Mouse (Mus musculus): ENCODE data around the gene Msh5. TPM values are rescaled to one million over a fixed set of nuclear protein-coding genes. Genes with fewer than 3 reads are reported as not detected.

Gene Msh5
- polyA plus RNA-seq, 1 experiment from 2014 or later, result 4.6 TPM

- H3K4me2 ChIP-seq, result peak overlapping the region; percentile 85
- H3K4me3 ChIP-seq (ENCODE audit: low read depth, low read length), result peak overlapping the region; percentile 92
- H3K9ac ChIP-seq (ENCODE audit: low read depth, low read length), result peak overlapping the region; percentile 95
- H3K9me3 ChIP-seq (replicated peaks; ENCODE audit: control insufficient read depth, low read length), result no peaks in the 10 kb centered on the region
- peak; percentile 72 for ATAC-seq (replicated peaks; ENCODE audit: insufficient number of reproducible peaks, low FRiP score, low TSS enrichment)
- under 1% methylated on average over 21 of the region's 21 CpGs for WGBS (ENCODE audit: insufficient replicate concordance)
- peak overlapping the region; percentile 99 for H3K27ac ChIP-seq (ENCODE audit: low read depth, low read length)
- H3K36me3 ChIP-seq (ENCODE audit: control insufficient read depth, insufficient read depth, low read length), result peaks cover 27% of the 10 kb centered on the region
- peaks cover 32% of the 10 kb centered on the region for H3K4me1 ChIP-seq (ENCODE audit: control insufficient read depth, insufficient read depth, low read length)
- no peaks in the 10 kb centered on the region for H3K27me3 ChIP-seq (ENCODE audit: control insufficient read depth, insufficient read depth, low read length)
Measured at GRCm38 (mm10) chr17:35051156-35052086, 4.9 kb upstream of the Msh5 start.

- Histone ChIP-seq H3K27me3 (ENCODE audit: control insufficient read depth, insufficient read depth, low read length) (no peaks in the 10 kb centered on the region), H3K4me2 (peak overlapping the region; percentile 85), H3K4me1 (ENCODE audit: control insufficient read depth, insufficient read depth, low read length) (peaks cover 34% of the 10 kb centered on the region), H3K27ac (ENCODE audit: low read depth, low read length) (peak overlapping the region; percentile 99), H3K36me3 (ENCODE audit: control insufficient read depth, insufficient read depth, low read length) (peaks cover 18% of the 10 kb centered on the region), H3K4me3 (ENCODE audit: low read depth, low read length) (peak overlapping the region; percentile 92), H3K9me3 (replicated peaks; ENCODE audit: control insufficient read depth, low read length) (no peaks in the 10 kb centered on the region), H3K9ac (ENCODE audit: low read depth, low read length) (peak overlapping the region; percentile 95)
- ATAC-seq (replicated peaks; ENCODE audit: insufficient number of reproducible peaks, low FRiP score, low TSS enrichment), result peak; percentile 19; the same call in 1 of the 2 replicates
- WGBS (ENCODE audit: insufficient replicate concordance), result under 1% methylated on average over 27 of the region's 27 CpGs
Measured at GRCm38 (mm10) chr17:35050126-35050750, 3.7 kb upstream of the Msh5 start.

DNA sequence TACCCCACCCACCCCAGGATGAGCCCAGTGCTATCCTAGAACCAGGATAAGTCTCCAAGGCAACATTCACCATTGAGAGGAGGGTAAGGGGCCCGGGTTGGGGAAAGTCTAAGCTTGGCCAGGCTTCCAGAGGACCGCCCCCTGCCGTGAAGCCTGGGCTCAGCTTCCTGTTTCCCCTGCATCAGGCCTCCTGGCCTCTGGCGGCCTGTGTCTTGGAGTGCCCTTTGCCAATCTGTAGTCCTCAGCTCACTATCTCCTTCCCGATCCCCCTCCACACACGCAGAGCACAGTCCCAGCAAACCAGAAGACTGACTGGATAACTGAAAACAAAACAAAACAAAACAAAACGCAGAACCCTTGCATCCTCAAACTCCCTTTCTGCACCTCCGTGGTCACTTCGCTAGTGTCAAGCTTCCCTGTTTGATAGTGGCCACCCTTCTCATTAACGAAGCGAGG lies 3.0 kb upstream of the Msh5 start, which contains the start of gene Clic1:
Clic1 (plus strand) TSS at position 406 of the 456 bp plus-strand sequence.
- no peaks in the 10 kb centered on the region for H3K27me3 ChIP-seq (ENCODE audit: control insufficient read depth, insufficient read depth, low read length)
- peaks cover 41% of the 10 kb centered on the region for H3K4me1 ChIP-seq (ENCODE audit: control insufficient read depth, insufficient read depth, low read length)
- H3K4me2 ChIP-seq, result peak within 1 kb of the TSS; percentile 85
- H3K36me3 ChIP-seq (ENCODE audit: control insufficient read depth, insufficient read depth, low read length), result peaks cover 18% of the 10 kb centered on the region
- H3K9me3 ChIP-seq (replicated peaks; ENCODE audit: control insufficient read depth, low read length), result no peaks in the 10 kb centered on the region
- ATAC-seq (replicated peaks; ENCODE audit: insufficient number of reproducible peaks, low FRiP score, low TSS enrichment), result peak; percentile 12; the same call in 1 of the 2 replicates
- peak within 1 kb of the TSS; percentile 95 for H3K9ac ChIP-seq (ENCODE audit: low read depth, low read length)
- WGBS (ENCODE audit: insufficient replicate concordance), result 1% methylated on average over 11 of the region's 11 CpGs
- H3K4me3 ChIP-seq (ENCODE audit: low read depth, low read length), result peak within 1 kb of the TSS; percentile 92
- H3K27ac ChIP-seq (ENCODE audit: low read depth, low read length), result peak within 1 kb of the TSS; percentile 99

DNA sequence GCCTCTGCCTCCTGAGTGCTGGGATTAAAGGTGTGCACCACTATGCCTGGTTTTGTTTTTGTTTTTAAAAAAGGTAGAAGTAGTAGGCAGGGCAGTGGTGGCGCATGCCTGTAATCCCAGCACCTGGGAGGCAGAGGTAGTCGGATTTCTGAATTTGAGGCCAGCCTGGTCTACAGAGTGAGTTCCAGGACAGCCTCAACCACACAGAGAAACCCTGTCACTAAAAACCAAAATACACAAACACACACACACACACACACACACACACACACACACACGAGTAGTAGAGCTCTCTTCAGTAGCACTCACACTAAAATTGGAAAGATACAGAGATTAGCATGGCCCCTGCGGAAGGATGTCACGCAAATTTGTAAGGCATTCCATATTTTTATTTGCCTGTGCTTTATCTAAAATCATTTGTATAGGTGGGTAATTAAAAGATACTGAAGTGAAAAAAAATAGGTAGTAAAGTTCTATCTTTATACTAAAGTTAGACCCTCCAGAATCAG lies 2.4 kb upstream of the Msh5 start:
- ATAC-seq (replicated peaks; ENCODE audit: insufficient number of reproducible peaks, low FRiP score, low TSS enrichment), result no peak
- Histone ChIP-seq H3K27me3 (ENCODE audit: control insufficient read depth, insufficient read depth, low read length) (no peaks in the 10 kb centered on the region), H3K9ac (ENCODE audit: low read depth, low read length) (no peak overlapping the region; the same call in 1 of the 2 replicates), H3K9me3 (replicated peaks; ENCODE audit: control insufficient read depth, low read length) (no peaks in the 10 kb centered on the region), H3K4me2 (peak overlapping the region; percentile 85), H3K36me3 (ENCODE audit: control insufficient read depth, insufficient read depth, low read length) (peaks cover 13% of the 10 kb centered on the region), H3K4me3 (ENCODE audit: low read depth, low read length) (peak overlapping the region; percentile 92; the same call in 1 of the 2 replicates), H3K4me1 (ENCODE audit: control insufficient read depth, insufficient read depth, low read length) (peaks cover 46% of the 10 kb centered on the region), H3K27ac (ENCODE audit: low read depth, low read length) (peak overlapping the region; percentile 99)
- WGBS (ENCODE audit: insufficient replicate concordance), result 67% methylated on average over 5 of the region's 5 CpGs

DNA sequence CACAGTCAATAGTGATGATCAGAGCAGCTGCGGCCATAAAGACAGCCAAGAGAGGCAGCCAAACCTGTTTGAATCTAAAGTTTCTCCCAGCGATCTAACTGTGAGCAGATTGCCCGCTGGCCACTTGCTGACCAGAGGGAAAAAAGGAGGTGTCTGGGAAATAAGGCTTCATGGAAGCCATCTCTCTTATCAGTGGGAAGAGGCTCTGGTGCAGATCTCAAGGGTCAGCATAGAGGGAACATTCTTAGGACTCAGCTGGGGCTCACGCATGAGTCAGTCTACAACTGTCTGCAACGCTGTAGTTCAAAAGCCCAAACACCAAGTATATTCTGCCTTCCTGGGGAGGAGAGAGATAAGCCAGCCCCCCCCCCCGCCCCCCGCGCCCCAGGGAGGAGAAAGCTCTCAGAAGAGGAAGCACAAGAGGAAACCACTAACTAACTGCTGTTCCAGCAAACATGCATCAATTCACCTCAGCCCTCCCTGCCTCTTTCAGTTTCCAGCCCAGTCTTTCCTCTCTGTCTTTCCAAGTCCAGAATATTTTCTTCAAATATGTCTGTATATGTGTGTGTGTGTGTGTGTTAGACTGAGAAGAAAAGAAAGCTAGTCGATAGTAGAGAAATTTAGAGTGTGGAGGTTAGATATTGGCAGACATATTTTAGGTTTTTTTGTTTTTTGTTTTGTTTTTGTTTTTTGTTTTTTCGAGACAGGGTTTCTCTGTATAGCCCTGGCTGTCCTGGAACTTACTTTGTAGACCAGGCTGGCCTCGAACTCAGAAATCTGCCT lies 1.8 kb upstream of the Msh5 start:
- Histone ChIP-seq H3K27me3 (ENCODE audit: control insufficient read depth, insufficient read depth, low read length) (no peaks in the 10 kb centered on the region), H3K4me1 (ENCODE audit: control insufficient read depth, insufficient read depth, low read length) (peaks cover 47% of the 10 kb centered on the region), H3K36me3 (ENCODE audit: control insufficient read depth, insufficient read depth, low read length) (peaks cover 9% of the 10 kb centered on the region), H3K27ac (ENCODE audit: low read depth, low read length) (peak overlapping the region; percentile 99), H3K4me3 (ENCODE audit: low read depth, low read length) (no peak overlapping the region), H3K9ac (ENCODE audit: low read depth, low read length) (peak overlapping the region; percentile 53; the same call in 1 of the 2 replicates), H3K9me3 (replicated peaks; ENCODE audit: control insufficient read depth, low read length) (no peaks in the 10 kb centered on the region), H3K4me2 (peak overlapping the region; percentile 52)
- ATAC-seq (replicated peaks; ENCODE audit: insufficient number of reproducible peaks, low FRiP score, low TSS enrichment), result no peak
- WGBS (ENCODE audit: insufficient replicate concordance), result 28% methylated on average over 8 of the region's 11 CpGs

DNA sequence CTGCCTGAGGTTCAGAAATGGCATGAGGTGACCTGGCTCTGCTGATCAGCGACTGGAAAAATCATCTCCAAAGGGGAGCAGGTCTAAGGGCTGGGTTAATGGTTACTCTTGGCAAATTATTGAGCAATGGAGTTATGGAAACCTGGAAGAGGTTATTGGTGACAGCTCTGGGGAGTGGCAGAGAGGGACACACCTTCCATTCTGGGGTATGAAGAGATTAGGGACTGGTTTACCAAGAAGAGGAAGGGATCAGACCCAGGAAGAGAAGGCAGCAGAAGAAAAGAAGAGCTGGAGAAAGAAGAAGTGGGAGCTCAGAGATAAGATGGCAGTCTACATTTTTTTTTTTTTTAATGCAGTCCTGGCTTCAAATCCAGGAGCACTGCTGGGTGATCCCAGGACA lies 1.1 kb upstream of the Msh5 start:
- 53% methylated on average over 1 of the region's 1 CpGs for WGBS (ENCODE audit: insufficient replicate concordance)
- no peaks in the 10 kb centered on the region for H3K9me3 ChIP-seq (replicated peaks; ENCODE audit: control insufficient read depth, low read length)
- peaks cover 47% of the 10 kb centered on the region for H3K4me1 ChIP-seq (ENCODE audit: control insufficient read depth, insufficient read depth, low read length)
- no peak overlapping the region for H3K4me3 ChIP-seq (ENCODE audit: low read depth, low read length)
- peak overlapping the region; percentile 53; the same call in 1 of the 2 replicates for H3K9ac ChIP-seq (ENCODE audit: low read depth, low read length)
- H3K27me3 ChIP-seq (ENCODE audit: control insufficient read depth, insufficient read depth, low read length), result no peaks in the 10 kb centered on the region
- H3K36me3 ChIP-seq (ENCODE audit: control insufficient read depth, insufficient read depth, low read length), result peaks cover 2% of the 10 kb centered on the region
- peak overlapping the region; percentile 52 for H3K4me2 ChIP-seq
- peak overlapping the region; percentile 99 for H3K27ac ChIP-seq (ENCODE audit: low read depth, low read length)
- no peak for ATAC-seq (replicated peaks; ENCODE audit: insufficient number of reproducible peaks, low FRiP score, low TSS enrichment)

DNA sequence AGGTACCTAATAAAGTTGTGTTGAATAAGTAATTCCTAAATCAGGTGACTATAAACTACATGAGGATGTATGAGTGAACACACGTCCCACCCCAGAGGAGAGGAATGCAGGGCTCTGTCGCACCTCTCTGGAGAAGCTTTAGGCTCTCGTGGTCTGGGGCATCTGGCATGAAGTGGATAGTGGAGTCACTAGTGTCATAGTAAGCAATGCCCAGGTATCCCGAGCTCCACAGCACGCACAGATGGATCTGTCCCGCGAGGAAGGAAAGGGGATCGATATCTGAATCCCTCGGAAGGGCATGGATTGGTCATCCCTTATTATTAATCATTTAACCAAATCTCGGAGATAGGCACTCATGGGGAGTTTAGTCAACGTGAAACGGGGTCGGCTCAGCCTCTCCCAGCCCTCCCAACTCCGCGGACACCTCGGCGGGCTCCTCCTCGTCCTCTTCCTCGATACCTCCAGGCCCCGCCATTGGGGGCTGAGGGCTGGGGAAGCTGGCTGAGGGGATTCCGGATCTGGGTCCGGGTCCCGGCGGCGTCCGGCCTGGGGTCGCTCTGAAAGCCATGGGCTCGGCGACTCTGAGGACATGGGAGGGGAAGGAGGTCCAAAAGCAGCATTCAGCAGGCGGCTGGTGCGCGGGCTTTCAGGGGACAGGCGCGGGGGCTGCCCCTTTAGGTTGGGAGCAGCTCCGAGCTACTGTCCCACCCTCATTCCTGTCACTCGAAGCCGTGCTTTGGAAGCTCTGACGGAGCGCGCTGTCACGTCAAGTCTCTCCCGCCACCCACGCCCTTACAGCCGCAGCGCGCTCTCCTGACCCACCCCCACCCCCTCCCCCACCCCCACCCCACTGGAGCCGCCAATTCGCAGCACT lies 501 bp downstream of the Msh5 start:
- no peak for ATAC-seq (replicated peaks; ENCODE audit: insufficient number of reproducible peaks, low FRiP score, low TSS enrichment)
- WGBS (ENCODE audit: insufficient replicate concordance), result 4% methylated on average over 47 of the region's 48 CpGs
- Histone ChIP-seq H3K4me1 (ENCODE audit: control insufficient read depth, insufficient read depth, low read length) (peaks cover 39% of the 10 kb centered on the region), H3K9ac (ENCODE audit: low read depth, low read length) (peak overlapping the region; percentile 87), H3K36me3 (ENCODE audit: control insufficient read depth, insufficient read depth, low read length) (no peaks in the 10 kb centered on the region), H3K27me3 (ENCODE audit: control insufficient read depth, insufficient read depth, low read length) (no peaks in the 10 kb centered on the region), H3K4me2 (peak overlapping the region; percentile 89), H3K27ac (ENCODE audit: low read depth, low read length) (peak overlapping the region; percentile 90), H3K9me3 (replicated peaks; ENCODE audit: control insufficient read depth, low read length) (no peaks in the 10 kb centered on the region), H3K4me3 (ENCODE audit: low read depth, low read length) (peak overlapping the region; percentile 53)

Data from heart, embryonic 11.5 days (tissue).